Mouse (Mus musculus) erythroblast, embryonic 14.5 days (primary cell): ENCODE data around the gene Dpf2.

Source experiments
- GATA1 ChIP-seq: IDR thresholded peaks from 2 replicates; pipeline ENCODE4 v1.6.1; 2012; ENCODE audit warnings: low read length, inconsistent platforms, mixed read lengths
- TAL1 ChIP-seq: IDR thresholded peaks from 3 replicates; pipeline ENCODE4 v1.6.1; 2012; ENCODE audit warnings: low read length, inconsistent platforms, mixed read lengths

GRCm38 (mm10) chr19:5893282-5894001 lies 19.4 kb downstream of the Dpf2 start:
- TF ChIP-seq GATA1 (no peak), TAL1 (no peak)
